Mouse (Mus musculus): Measurements from ENCODE around the gene Xxylt1.

Gene Xxylt1

GRCm38 (mm10) chr16:30962515-30962914 is 118.7 kb downstream of the Xxylt1 start:
- no peak for DNase-seq (ENCODE audit: inconsistent age in 2 of 2, low spot score in 1 of 2)

- no peak for DNase-seq (ENCODE audit: inconsistent age in 2 of 2, low spot score in 1 of 2)
Measured at GRCm38 (mm10) chr16:30961176-30961575, 120.1 kb downstream of the Xxylt1 start.

GRCm38 (mm10) chr16:30960266-30960665 is 121.0 kb downstream of the Xxylt1 start:
- DNase-seq (ENCODE audit: inconsistent age in 2 of 2, low spot score in 1 of 2), result no peak

GRCm38 (mm10) chr16:30959692-30960091 is 121.5 kb downstream of the Xxylt1 start:
- DNase-seq (ENCODE audit: inconsistent age in 2 of 2, low spot score in 1 of 2), result no peak

- DNase-seq (ENCODE audit: inconsistent age in 2 of 2, low spot score in 1 of 2), result no peak
Measured at GRCm38 (mm10) chr16:30956141-30956540, 125.1 kb downstream of the Xxylt1 start.

GRCm38 (mm10) chr16:30948636-30949035 is 132.6 kb downstream of the Xxylt1 start:
- no peak for DNase-seq (ENCODE audit: inconsistent age in 2 of 2, low spot score in 1 of 2)

GRCm38 (mm10) chr16:30948216-30948615 is 133.0 kb downstream of the Xxylt1 start:
- DNase-seq (ENCODE audit: inconsistent age in 2 of 2, low spot score in 1 of 2), result no peak

GRCm38 (mm10) chr16:30944886-30945285 is 136.3 kb downstream of the Xxylt1 start:
- DNase-seq (ENCODE audit: inconsistent age in 2 of 2, low spot score in 1 of 2), result peak in 1 of 2 experiments; percentile 64

- DNase-seq (ENCODE audit: inconsistent age in 2 of 2, low spot score in 1 of 2), result peak in 1 of 2 experiments; percentile 52
Measured at GRCm38 (mm10) chr16:30943919-30944318, 137.3 kb downstream of the Xxylt1 start.

- DNase-seq (ENCODE audit: inconsistent age in 2 of 2, low spot score in 1 of 2), result no peak
Measured at GRCm38 (mm10) chr16:30940699-30941098, 140.5 kb downstream of the Xxylt1 start.

- peak in 1 of 2 experiments; percentile 59 for DNase-seq (ENCODE audit: inconsistent age in 2 of 2, low spot score in 1 of 2)
Measured at GRCm38 (mm10) chr16:30939903-30940302, 141.3 kb downstream of the Xxylt1 start.

GRCm38 (mm10) chr16:30939210-30939609 is 142.0 kb downstream of the Xxylt1 start:
- no peak for DNase-seq (ENCODE audit: inconsistent age in 2 of 2, low spot score in 1 of 2)

- no peak for DNase-seq (ENCODE audit: inconsistent age in 2 of 2, low spot score in 1 of 2)
Measured at GRCm38 (mm10) chr16:30938664-30939063, 142.6 kb downstream of the Xxylt1 start.

- no peak for DNase-seq (ENCODE audit: inconsistent age in 2 of 2, low spot score in 1 of 2)
Measured at GRCm38 (mm10) chr16:30937665-30938064, 143.6 kb downstream of the Xxylt1 start.

- DNase-seq (ENCODE audit: inconsistent age in 2 of 2, low spot score in 1 of 2), result no peak
Measured at GRCm38 (mm10) chr16:30936471-30936870, 144.8 kb downstream of the Xxylt1 start.

GRCm38 (mm10) chr16:30936012-30936461 is 145.2 kb downstream of the Xxylt1 start:
- DNase-seq (ENCODE audit: inconsistent age in 2 of 2, low spot score in 1 of 2), result no peak

GRCm38 (mm10) chr16:30934967-30935690 is 146.1 kb downstream of the Xxylt1 start:
- DNase-seq (ENCODE audit: inconsistent age in 2 of 2, low spot score in 1 of 2), result peak in 1 of 2 experiments; percentile 46

- DNase-seq (ENCODE audit: inconsistent age in 2 of 2, low spot score in 1 of 2), result peak in 1 of 2 experiments; percentile 71
Measured at GRCm38 (mm10) chr16:30934205-30934780, 146.9 kb downstream of the Xxylt1 start.

GRCm38 (mm10) chr16:30933366-30933765 is 147.9 kb downstream of the Xxylt1 start:
- no peak for DNase-seq (ENCODE audit: inconsistent age in 2 of 2, low spot score in 1 of 2)

GRCm38 (mm10) chr16:30932791-30933190 is 148.4 kb downstream of the Xxylt1 start:
- no peak for DNase-seq (ENCODE audit: inconsistent age in 2 of 2, low spot score in 1 of 2)

GRCm38 (mm10) chr16:30932196-30932595 is 149.0 kb downstream of the Xxylt1 start:
- no peak for DNase-seq (ENCODE audit: inconsistent age in 2 of 2, low spot score in 1 of 2)

GRCm38 (mm10) chr16:30929165-30929564 is 152.1 kb downstream of the Xxylt1 start:
- no peak for DNase-seq (ENCODE audit: inconsistent age in 2 of 2, low spot score in 1 of 2)

All from adrenal gland, adult (tissue).